Mouse (Mus musculus) liver, embryonic 11.5 days (tissue): ENCODE data around the gene Rnf144a. TPM values are rescaled to one million over a fixed set of nuclear protein-coding genes. Genes with fewer than 3 reads are reported as not detected.

Source experiments
- ATAC-seq: fragments of 200-750 bp; cut with Nextera tagmentation; replicated peaks from 2 replicates; pipeline ENCODE4 v1.8.0; 2017; ENCODE audit warnings: moderate number of reproducible peaks, mild to moderate bottlenecking, moderate TSS enrichment, moderate library complexity; ENCODE audit not compliant: low FRiP score
- DNase-seq: peaks from one replicate; pipeline ENCODE4 v3.0.0-alpha.2; 2017; ENCODE audit warnings: low spot score
- H3K27ac ChIP-seq: fragments of 300-500 bp; sonication (generic); 2 replicates; pipeline ENCODE4 v1.5.1; 2014; ENCODE audit warnings: mild to moderate bottlenecking, low read depth, low read length, control low read depth
- H3K27me3 ChIP-seq: fragments of 300-500 bp; sonication (generic); replicated peaks from 2 replicates; pipeline ENCODE4 v1.6.1; 2014; ENCODE audit warnings: low read length, mixed read lengths; ENCODE audit not compliant: control insufficient read depth, insufficient read depth
- H3K36me3 ChIP-seq: fragments of 300-500 bp; sonication (generic); 2 replicates; pipeline ENCODE4 v1.6.1; 2014; ENCODE audit warnings: mild to moderate bottlenecking, low read length, moderate library complexity, mixed read lengths; ENCODE audit not compliant: control insufficient read depth, insufficient read depth
- H3K4me1 ChIP-seq: fragments of 300-500 bp; sonication (generic); replicated peaks from 2 replicates; pipeline ENCODE4 v1.6.1; 2014; ENCODE audit warnings: low read length, mixed read lengths; ENCODE audit not compliant: control insufficient read depth, insufficient read depth
- H3K4me2 ChIP-seq: fragments of 300-500 bp; sonication (generic); 2 replicates; pipeline ENCODE4 v1.6.1; 2014; ENCODE audit warnings: mild to moderate bottlenecking, control low read depth, moderate library complexity
- H3K4me3 ChIP-seq: fragments of 300-500 bp; sonication (generic); 2 replicates; pipeline ENCODE4 v1.5.1; 2014; ENCODE audit warnings: low read depth, low read length, control low read depth
- H3K9ac ChIP-seq: fragments of 300-500 bp; sonication (generic); 2 replicates; pipeline ENCODE4 v1.6.1; 2014; ENCODE audit warnings: low read depth, low read length, control low read depth
- H3K9me3 ChIP-seq: fragments of 300-500 bp; sonication (generic); 2 replicates; pipeline ENCODE4 v1.6.1; 2016; ENCODE audit warnings: low read length, inconsistent platforms, mixed read lengths; ENCODE audit not compliant: control insufficient read depth
- WGBS: fragments of 180-500 bp; shearing (Covaris S2); extraction: QIAGEN DNeasy Blood & Tissue Kit; methylation state at CpG from one replicate; pipeline ENCODE4 v1.1.7; 2014; 5-methylcytosine and 5-hydroxymethylcytosine counted together
- polyA plus RNA-seq: library from polyadenylated mRNA; unstranded; fragments of >200 nt; fragmentation: Nextera tagmentation; extraction: Ambion mirVana; gene quantifications from 2 replicates; pipeline ENCODE4 v1.2.1, GENCODE M21; 2014

The Rnf144a gene
- polyA plus RNA-seq, 1 experiment from 2014 or later, result 5.9 TPM

DNA sequence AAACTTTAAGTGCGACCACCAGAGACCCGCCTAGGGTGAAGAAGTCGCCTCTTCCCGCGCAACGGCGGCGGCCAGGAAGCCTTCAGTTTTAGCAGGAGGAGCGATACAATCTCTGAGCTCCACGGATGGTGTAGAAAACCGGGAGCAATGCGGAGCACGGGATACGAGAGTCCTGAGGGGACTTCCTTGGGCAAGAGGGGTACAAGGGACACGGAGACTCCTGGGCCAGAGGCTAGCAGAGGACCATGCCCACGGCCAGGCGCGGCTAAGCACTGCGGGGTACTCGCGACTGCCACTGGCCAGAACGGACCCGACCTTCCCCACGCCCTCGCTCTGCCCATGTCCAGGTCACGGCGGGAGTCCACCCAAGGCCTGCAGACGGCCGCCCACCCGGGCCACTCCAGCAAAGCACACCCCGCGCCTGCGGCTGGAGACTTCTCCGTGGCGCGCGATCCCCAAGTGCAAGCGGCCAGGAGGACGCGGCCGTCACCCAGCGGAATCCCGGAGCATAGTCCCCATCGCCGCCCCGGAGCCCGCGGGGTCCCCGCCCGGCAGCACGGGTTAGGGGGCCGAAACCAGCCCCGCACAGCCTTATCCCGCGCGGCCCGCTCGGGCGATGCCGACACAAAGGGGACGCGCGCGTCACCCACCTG, 477 bp downstream of the Rnf144a start:
- H3K4me1 ChIP-seq, result no peaks in the 10 kb centered on the region
- under 1% methylated on average over 61 of the region's 64 CpGs for whole genome bisulfite sequencing
- peaks cover 14% of the 10 kb centered on the region for H3K27me3 ChIP-seq
- DNase-seq (peak; percentile 64), ATAC-seq (peak; percentile 62; the same call in 1 of the 2 replicates)
- peak overlapping the region; percentile 79 for H3K4me2 ChIP-seq
- peak overlapping the region; percentile 67 for H3K9ac ChIP-seq
- H3K36me3 ChIP-seq, result no peaks in the 10 kb centered on the region
- no peak overlapping the region for H3K27ac ChIP-seq
- H3K4me3 ChIP-seq, result peak overlapping the region; percentile 72
- H3K9me3 ChIP-seq, result no peaks in the 10 kb centered on the region

DNA sequence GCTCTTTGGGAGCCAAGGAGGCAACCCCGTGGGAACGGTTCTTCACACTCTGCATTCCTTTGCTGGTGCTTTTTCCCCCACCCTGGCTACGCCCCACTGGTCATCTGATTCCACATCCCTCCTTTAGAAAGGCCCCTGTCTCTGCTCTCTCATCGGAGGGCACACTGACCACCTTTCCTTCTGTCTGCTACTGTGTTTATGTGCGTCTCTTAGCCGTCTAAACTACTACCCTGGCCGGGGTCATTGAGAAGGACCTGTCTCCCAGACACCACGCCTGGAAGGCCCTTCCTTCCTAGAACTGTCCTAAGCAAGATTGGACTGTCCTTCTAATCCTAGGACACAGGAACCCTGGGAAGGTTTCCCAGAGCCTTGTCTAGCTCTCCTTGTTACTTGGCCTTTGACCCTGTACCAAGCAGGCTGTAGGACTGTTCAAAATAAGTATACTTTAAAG, 1.1 kb downstream of the Rnf144a start:
- Histone ChIP-seq H3K4me1 (no peaks in the 10 kb centered on the region), H3K36me3 (no peaks in the 10 kb centered on the region), H3K27ac (no peak overlapping the region), H3K9me3 (no peaks in the 10 kb centered on the region), H3K27me3 (peaks cover 14% of the 10 kb centered on the region), H3K9ac (no peak overlapping the region; the same call in 1 of the 2 replicates), H3K4me2 (peak overlapping the region; percentile 79), H3K4me3 (peak overlapping the region; percentile 72)
- DNase-seq, result no peak
- 36% methylated on average over 8 of the region's 8 CpGs for WGBS
- ATAC-seq, result 0 out of 2 replicates have a peak, but pooled peaks have one; percentile 6

DNA sequence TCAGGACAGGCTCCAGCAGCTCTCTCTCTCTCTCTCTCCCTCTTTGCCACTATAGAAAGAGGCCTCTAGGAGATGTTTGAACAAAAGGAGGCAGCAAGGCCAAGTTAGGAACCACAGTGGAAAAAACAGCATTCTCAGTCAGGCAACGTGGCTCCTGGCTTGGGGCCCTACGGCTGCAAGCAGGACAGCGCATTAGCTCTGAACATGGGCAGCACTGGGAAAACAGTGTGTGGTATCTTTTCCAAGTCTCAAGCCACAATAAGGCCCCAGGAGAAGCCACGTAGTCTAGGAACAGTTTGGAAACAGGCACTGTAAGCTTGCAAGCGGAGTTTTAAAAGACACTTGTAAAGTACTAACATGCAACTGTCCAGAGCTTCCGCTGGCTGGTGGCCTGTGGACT, 2.3 kb downstream of the Rnf144a start:
- no peaks in the 10 kb centered on the region for H3K4me1 ChIP-seq
- no peak overlapping the region for H3K9ac ChIP-seq
- no peaks in the 10 kb centered on the region for H3K9me3 ChIP-seq
- H3K4me3 ChIP-seq, result no peak overlapping the region
- H3K27ac ChIP-seq, result no peak overlapping the region
- WGBS, result 81% methylated on average over 6 of the region's 6 CpGs
- no peaks in the 10 kb centered on the region for H3K36me3 ChIP-seq
- H3K4me2 ChIP-seq, result no peak overlapping the region
- DNase-seq (no peak), ATAC-seq (no peak)
- peaks cover 14% of the 10 kb centered on the region for H3K27me3 ChIP-seq

DNA sequence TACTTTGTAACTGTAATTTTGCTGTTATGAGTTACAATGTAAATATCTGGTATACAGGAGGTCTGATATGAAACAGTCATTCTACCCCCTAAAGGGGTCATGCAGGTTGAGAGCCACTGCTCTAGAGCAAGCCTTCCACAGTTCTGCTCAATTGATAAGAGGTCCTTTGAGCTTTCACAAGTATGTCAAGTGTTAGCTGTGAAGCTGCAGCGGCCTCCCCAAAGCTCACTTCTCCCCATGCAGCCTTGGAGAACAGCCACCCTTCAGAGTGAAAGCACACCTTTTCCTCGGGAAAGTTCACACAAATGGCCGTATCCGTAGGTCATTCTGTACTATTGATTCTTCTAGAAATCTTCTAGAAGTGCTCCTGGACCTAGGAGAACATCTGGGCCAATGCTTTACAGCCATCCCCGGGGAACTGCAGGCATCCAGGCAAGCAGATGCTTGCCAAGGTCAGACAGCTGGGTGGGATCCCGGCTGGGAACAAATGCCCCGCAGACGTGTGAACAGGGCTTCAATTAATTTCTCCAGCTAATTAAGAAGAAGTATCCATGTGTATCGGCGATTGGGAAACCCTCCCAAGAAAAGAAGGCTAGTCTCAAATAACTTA, 3.1 kb downstream of the Rnf144a start:
- ATAC-seq (no peak), DNase-seq (no peak)
- no peak overlapping the region for H3K4me3 ChIP-seq
- peaks cover 14% of the 10 kb centered on the region for H3K27me3 ChIP-seq
- no peaks in the 10 kb centered on the region for H3K9me3 ChIP-seq
- no peak overlapping the region for H3K27ac ChIP-seq
- 79% methylated on average over 10 of the region's 10 CpGs for WGBS
- no peaks in the 10 kb centered on the region for H3K4me1 ChIP-seq
- no peaks in the 10 kb centered on the region for H3K36me3 ChIP-seq
- H3K4me2 ChIP-seq, result no peak overlapping the region
- no peak overlapping the region for H3K9ac ChIP-seq

DNA sequence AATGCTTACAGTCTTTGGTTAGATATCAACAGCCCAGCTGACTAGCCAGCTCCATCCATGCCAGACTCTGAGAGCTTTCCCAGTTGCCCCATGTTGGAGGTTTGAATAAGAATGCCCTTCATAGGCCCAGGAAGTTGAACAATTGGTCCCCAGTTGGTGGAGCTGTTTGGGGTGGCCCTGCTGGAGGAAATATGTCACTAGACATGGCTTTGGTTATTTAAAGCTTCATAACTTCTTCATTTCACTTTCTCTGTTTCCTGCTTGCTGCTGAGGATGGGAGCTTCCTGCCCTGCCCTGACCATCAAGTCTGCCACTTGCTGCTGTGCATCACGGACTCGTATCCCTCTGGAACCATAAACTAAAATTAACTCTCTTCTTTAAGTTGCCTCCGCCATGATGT, 4.6 kb downstream of the Rnf144a start:
- H3K9ac ChIP-seq, result no peak overlapping the region
- no peak overlapping the region for H3K27ac ChIP-seq
- no peak for DNase-seq
- no peaks in the 10 kb centered on the region for H3K36me3 ChIP-seq
- H3K4me2 ChIP-seq, result no peak overlapping the region
- no peak overlapping the region for H3K4me3 ChIP-seq
- WGBS, result 81% methylated on average over 3 of the region's 3 CpGs
- H3K9me3 ChIP-seq, result no peaks in the 10 kb centered on the region
- ATAC-seq, result no peak
- H3K27me3 ChIP-seq, result peaks cover 14% of the 10 kb centered on the region
- peaks cover 5% of the 10 kb centered on the region for H3K4me1 ChIP-seq

DNA sequence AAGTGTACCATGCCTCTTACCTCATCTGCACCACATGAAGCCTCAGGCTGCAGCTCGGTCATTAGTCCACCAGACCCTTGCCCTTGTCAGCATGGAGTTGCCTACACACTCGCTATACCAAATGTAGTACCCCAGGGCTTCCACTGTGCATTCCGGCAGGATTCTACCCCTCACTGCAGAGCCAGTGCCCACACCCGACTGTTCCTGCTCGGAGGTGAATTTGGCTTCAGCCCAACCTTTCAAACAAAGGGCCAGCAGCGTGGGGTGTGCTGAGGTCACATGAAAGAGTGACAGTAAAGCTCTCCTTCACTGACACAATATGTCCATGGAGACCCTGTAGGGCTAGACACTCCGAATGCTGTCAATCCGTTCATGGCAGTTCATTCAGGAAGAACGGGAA, 6.3 kb downstream of the Rnf144a start:
- DNase-seq (no peak), ATAC-seq (no peak)
- H3K9me3 ChIP-seq, result no peaks in the 10 kb centered on the region
- H3K4me3 ChIP-seq, result no peak overlapping the region
- no peak overlapping the region for H3K4me2 ChIP-seq
- H3K36me3 ChIP-seq, result no peaks in the 10 kb centered on the region
- peaks cover 3% of the 10 kb centered on the region for H3K27me3 ChIP-seq
- peaks cover 10% of the 10 kb centered on the region for H3K4me1 ChIP-seq
- H3K27ac ChIP-seq, result no peak overlapping the region
- 72% methylated on average over 9 of the region's 9 CpGs for WGBS
- H3K9ac ChIP-seq, result no peak overlapping the region

DNA sequence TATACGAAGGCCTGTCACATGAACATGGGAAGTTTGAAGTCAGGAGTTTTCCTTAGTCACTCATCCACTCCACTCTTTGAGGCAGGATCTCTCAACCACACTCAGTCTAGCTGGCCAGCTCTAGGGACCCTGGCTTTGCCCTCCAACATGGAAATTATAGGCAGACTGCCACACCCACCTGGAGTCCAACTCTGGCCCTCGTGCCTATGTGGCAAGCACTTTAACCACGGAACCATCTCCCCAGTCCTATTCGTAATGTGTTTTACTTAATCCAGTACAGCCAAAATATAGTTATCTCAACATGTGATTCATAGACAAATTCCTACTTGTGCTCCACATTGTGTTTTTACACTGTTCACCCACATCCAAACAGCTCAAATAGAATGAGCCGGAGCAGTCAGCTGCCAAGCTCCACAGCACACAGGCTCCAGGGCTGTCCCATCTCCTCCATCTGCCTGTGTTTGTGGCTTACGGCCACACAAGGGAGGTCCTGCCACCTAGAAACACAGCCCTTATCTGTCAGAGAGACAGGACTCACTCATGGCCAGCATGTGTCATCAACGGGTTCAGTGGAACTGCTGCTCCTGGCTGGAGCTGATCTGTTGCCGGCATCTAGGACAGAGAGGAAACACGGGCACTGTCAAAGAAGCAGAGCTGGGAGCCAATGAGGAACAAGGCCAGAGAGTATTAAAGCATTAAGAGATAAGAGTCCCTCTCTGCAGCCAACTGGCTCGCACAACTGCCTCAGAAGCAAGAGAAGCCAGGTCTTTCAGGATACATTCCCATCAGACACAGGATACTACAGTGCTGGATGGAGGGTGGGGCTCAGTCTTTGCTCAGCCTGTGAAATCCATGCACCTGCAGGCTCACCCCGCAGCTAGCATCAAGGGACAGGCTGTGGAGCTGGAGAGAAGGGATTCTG, 10.0 kb downstream of the Rnf144a start:
- Histone ChIP-seq H3K4me1 (peaks cover 12% of the 10 kb centered on the region), H3K9me3 (no peaks in the 10 kb centered on the region), H3K27me3 (no peaks in the 10 kb centered on the region), H3K4me3 (no peak overlapping the region), H3K36me3 (no peaks in the 10 kb centered on the region), H3K9ac (no peak overlapping the region), H3K4me2 (no peak overlapping the region), H3K27ac (no peak overlapping the region)
- WGBS, result 47% methylated on average over 11 of the region's 11 CpGs
- ATAC-seq, result no peak
- DNase-seq, result no peak

DNA sequence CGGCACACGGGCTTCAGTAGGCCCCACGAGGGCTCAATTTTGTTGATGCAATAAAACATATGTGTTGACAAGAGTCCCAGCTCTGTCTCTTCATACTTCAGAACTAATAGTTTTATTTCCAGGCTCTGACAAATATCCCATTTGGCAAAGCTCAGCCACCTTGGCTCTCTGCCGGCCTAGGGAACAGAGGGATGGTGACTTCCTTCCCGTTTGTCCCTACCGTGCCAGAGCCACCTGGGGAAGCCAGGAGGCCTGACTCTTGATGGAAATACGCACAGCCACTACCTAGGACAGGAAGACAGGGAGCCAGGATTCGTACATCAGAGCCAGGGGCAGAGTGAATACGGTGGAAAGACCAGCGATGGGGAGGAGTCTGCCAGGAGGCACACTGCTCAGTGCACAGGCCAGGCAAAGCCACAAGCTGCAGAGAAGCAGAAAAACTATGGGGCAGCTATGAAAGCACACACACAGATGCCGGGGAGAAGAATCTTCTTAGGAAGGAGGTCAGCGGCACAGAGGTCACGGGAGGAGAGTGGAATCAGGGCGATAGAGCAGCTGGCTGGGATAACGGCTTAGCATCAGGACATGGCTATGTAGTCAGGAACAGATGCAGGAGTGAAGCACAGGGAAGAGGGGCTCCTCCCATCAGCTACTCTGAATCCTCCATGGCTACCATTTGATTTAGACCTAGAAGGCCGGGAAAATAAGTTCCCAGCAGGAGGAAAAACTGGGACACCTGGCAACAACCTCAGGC, 11.5 kb downstream of the Rnf144a start:
- no peaks in the 10 kb centered on the region for H3K9me3 ChIP-seq
- H3K4me3 ChIP-seq, result no peak overlapping the region
- no peaks in the 10 kb centered on the region for H3K36me3 ChIP-seq
- no peaks in the 10 kb centered on the region for H3K27me3 ChIP-seq
- WGBS, result 79% methylated on average over 16 of the region's 16 CpGs
- H3K9ac ChIP-seq, result no peak overlapping the region
- H3K4me1 ChIP-seq, result peaks cover 12% of the 10 kb centered on the region
- no peak overlapping the region for H3K4me2 ChIP-seq
- no peak for DNase-seq
- no peak for ATAC-seq
- no peak overlapping the region for H3K27ac ChIP-seq
